Mouse (Mus musculus) embryonic fibroblast, embryonic 13.5 days (primary cell): ENCODE results near the gene Psma3.

Experiments used
- CTCF ChIP-seq: IDR thresholded peaks from 2 replicates; pipeline ENCODE4 v1.5.1; 2011; ENCODE audit warnings: mild to moderate bottlenecking, control low read depth, low read length, moderate library complexity, borderline replicate concordance; ENCODE audit not compliant: insufficient read depth
- POLR2A ChIP-seq: IDR thresholded peaks from 2 replicates; pipeline ENCODE4 v1.6.1; 2011; ENCODE audit warnings: low read depth, mild to moderate bottlenecking, control low read depth, low read length, moderate library complexity

GRCm38 (mm10) chr12:70997225-70997624 lies 22.8 kb downstream of the Psma3 start:
- TF ChIP-seq POLR2A: no peak
- no peak for TF ChIP-seq CTCF
